Mouse (Mus musculus) limb, embryonic 14.5 days (tissue): ENCODE measurements at regions not wholly inside any gene's neighbourhood (a gene's known extent, or its start where the extent isn't known, plus 50 kb on each side); places are given as distances from the start of the nearest gene placed in this dataset.

Source experiments
- ATAC-seq: fragments of 200-750 bp; cut with Nextera tagmentation; 2 replicates; pipeline ENCODE4 v1.8.0; 2017; ENCODE audit warnings: low read depth, moderate number of reproducible peaks, moderate TSS enrichment; ENCODE audit not compliant: low FRiP score
- DNase-seq: peaks from one replicate; pipeline ENCODE4 v3.0.0-alpha.2; 2015; ENCODE audit warnings: low spot score
- H3K27ac ChIP-seq: fragments of 300-500 bp; sonication (generic); replicated peaks from 2 replicates; pipeline ENCODE4 v1.5.1; 2014; ENCODE audit warnings: low read depth, mild to moderate bottlenecking, low read length, moderate library complexity, mixed read lengths
- H3K27me3 ChIP-seq: fragments of 300-500 bp; sonication (generic); 2 replicates; pipeline ENCODE4 v1.6.1; 2014; ENCODE audit warnings: low read length, mixed read lengths; ENCODE audit not compliant: control insufficient read depth, insufficient read depth
- H3K36me3 ChIP-seq: fragments of 300-500 bp; sonication (generic); 2 replicates; pipeline ENCODE4 v1.6.1; 2014; ENCODE audit warnings: mild to moderate bottlenecking, low read length, moderate library complexity, mixed read lengths; ENCODE audit not compliant: control insufficient read depth, insufficient read depth
- H3K4me1 ChIP-seq: fragments of 300-500 bp; sonication (generic); 2 replicates; pipeline ENCODE4 v1.6.1; 2014; ENCODE audit warnings: antibody characterized with exemption, low read length, mixed read lengths; ENCODE audit not compliant: control insufficient read depth, insufficient read depth
- H3K4me2 ChIP-seq: fragments of 300-500 bp; sonication (generic); replicated peaks from 2 replicates; pipeline ENCODE4 v1.6.1; 2014; ENCODE audit warnings: low read depth, mild to moderate bottlenecking, low read length, moderate library complexity; ENCODE audit not compliant: severe bottlenecking
- H3K4me3 ChIP-seq: fragments of 300-500 bp; sonication (generic); replicated peaks from 2 replicates; pipeline ENCODE4 v1.5.1; 2014; ENCODE audit warnings: low read length
- H3K9ac ChIP-seq: fragments of 300-500 bp; sonication (generic); 2 replicates; pipeline ENCODE4 v1.6.1; 2014; ENCODE audit warnings: mild to moderate bottlenecking, low read depth, low read length, moderate library complexity; ENCODE audit not compliant: severe bottlenecking
- H3K9me3 ChIP-seq: fragments of 300-500 bp; sonication (generic); 2 replicates; pipeline ENCODE4 v1.6.1; 2016; ENCODE audit warnings: low read length; ENCODE audit not compliant: control insufficient read depth
- POLR2A ChIP-seq: fragments of 200-500 bp; IDR thresholded peaks from 2 replicates; pipeline ENCODE4 v1.8.0; 2012; ENCODE audit warnings: inconsistent platforms, mild to moderate bottlenecking, moderate library complexity, borderline replicate concordance; ENCODE audit not compliant: insufficient read depth, insufficient read length; ENCODE audit errors: extremely low read depth
- WGBS: fragments of 180-500 bp; shearing (Covaris S2); extraction: QIAGEN DNeasy Blood & Tissue Kit; methylation state at CpG from one replicate; pipeline ENCODE4 v1.1.7; 2014; 5-methylcytosine and 5-hydroxymethylcytosine counted together

DNA sequence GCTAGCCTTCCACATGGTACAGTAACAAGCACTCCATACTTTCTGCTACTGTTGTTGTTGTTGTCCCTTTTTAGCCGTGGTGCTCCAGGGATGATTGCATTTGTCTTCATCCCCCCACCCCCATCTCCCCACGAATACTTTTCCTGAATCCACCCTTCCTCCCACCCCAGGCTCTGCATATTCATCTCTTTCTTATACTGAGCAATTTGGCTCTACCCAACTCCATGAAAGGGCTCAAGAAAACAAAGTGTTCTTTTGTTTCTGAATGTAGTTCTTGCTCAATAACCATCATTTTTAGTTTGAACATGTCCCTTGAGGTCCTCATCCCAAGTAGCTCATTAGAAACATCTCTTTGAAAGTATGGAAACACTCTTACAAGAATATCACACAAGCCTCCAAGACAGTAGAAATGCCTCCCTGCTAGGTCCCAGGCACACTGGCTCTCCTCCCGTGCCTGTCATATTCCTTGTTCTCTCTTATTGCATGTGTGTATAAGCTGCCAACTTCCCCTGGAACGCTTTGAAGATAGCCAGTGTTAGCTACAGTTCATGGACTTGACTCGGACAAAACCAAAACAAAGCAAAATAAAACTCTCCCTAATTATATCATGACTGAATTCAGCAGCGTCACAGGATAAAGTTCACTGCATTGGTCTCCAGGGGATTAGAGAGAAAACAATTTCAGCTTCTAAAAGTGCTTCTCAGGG, 59.7 kb upstream of the Pkn2 start:
- WGBS = 53% methylated on average over 6 of the region's 6 CpGs

DNA sequence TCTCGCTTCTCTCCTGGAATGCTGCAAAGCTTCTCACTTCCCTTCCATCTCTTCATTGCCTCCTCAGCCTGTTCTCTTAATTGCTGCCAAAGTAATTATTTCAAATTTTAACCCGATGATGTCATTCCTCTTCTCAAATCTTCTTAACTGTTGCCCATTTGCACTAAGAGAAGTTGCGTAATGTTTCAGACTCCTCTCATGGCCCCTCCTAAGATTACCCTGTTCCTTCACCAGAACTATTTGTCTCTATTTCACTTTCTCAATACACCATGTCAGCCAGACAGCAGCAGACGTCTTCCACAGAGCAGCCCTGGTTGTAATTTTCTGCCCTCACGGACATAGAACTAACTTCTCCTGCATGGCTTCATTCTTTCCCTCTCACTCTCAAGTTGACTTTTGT, 59.1 kb upstream of the Pkn2 start:
- Histone ChIP-seq H3K27ac (no peak overlapping the region), H3K36me3 (no peaks in the 10 kb centered on the region), H3K4me1 (no peaks in the 10 kb centered on the region), H3K4me3 (no peak overlapping the region), H3K9me3 (no peaks in the 10 kb centered on the region), H3K4me2 (no peak overlapping the region), H3K27me3 (no peaks in the 10 kb centered on the region), H3K9ac (no peak overlapping the region)
- ATAC-seq = no peak
- no peak for DNase-seq
- no peak for TF ChIP-seq POLR2A
- 85% methylated on average over 5 of the region's 5 CpGs for WGBS

More for the DNA sequence above, 59.7 kb upstream of the Pkn2 start:
- no peak overlapping the region for H3K4me3 ChIP-seq
- H3K4me2 ChIP-seq = no peak overlapping the region
- H3K4me1 ChIP-seq = no peaks in the 10 kb centered on the region
- DNase-seq = no peak
- no peak for TF ChIP-seq POLR2A
- no peaks in the 10 kb centered on the region for H3K36me3 ChIP-seq
- H3K9ac ChIP-seq = no peak overlapping the region
- H3K27ac ChIP-seq = no peak overlapping the region
- no peaks in the 10 kb centered on the region for H3K27me3 ChIP-seq
- H3K9me3 ChIP-seq = no peaks in the 10 kb centered on the region
- ATAC-seq = no peak

DNA sequence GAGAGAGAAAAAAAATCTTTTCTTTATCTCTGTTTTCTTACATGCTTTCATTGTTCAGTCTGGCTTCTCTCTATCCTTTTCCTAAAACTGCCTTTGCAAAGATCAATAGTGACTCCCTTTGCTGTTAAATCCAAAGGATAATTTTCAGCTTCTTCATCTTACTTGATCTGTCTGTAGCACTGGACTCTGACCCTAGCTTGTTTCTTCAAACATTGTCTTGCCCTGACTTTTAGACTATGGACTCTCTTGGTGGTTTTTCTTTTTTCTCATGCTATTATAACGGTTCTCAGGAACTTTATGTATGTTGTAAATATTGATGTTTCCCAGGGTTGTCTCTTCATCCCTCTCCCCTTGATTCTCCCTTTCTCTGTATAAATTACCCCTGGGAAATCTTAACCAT, 58.0 kb upstream of the Pkn2 start:
- TF ChIP-seq POLR2A = no peak
- Histone ChIP-seq H3K36me3 (no peaks in the 10 kb centered on the region), H3K4me1 (no peaks in the 10 kb centered on the region), H3K27ac (no peak overlapping the region), H3K4me2 (no peak overlapping the region), H3K4me3 (no peak overlapping the region), H3K27me3 (no peaks in the 10 kb centered on the region), H3K9ac (no peak overlapping the region), H3K9me3 (no peaks in the 10 kb centered on the region)
- 83% methylated on average over 1 of the region's 1 CpGs for WGBS
- DNase-seq = no peak
- ATAC-seq = no peak

DNA sequence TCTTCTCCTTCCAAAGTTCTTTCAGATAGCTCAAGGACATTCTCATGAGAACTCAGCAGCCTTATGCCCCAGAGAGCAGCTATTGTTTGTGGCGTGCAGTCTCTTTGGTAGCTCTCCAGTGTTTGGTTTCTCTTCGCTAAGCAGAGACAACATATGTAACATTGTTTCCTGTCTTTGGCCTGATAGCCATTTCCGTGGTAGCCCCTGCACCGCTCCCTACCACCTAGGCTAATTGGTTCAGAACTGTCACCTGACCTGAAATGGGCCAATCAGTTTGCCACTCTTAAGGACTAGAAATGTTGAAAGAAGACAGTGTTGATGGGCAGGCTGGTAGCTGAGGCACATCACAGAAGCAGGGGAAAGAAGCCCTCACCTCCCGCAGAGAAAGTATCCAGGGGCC, 54.1 kb upstream of the Pkn2 start:
- no peak for DNase-seq
- H3K9ac ChIP-seq = no peak overlapping the region
- H3K4me1 ChIP-seq = no peaks in the 10 kb centered on the region
- H3K4me2 ChIP-seq = no peak overlapping the region
- H3K36me3 ChIP-seq = no peaks in the 10 kb centered on the region
- no peak overlapping the region for H3K4me3 ChIP-seq
- H3K27me3 ChIP-seq = no peaks in the 10 kb centered on the region
- no peaks in the 10 kb centered on the region for H3K9me3 ChIP-seq
- no peak overlapping the region for H3K27ac ChIP-seq
- TF ChIP-seq POLR2A = no peak
- no peak for ATAC-seq
- 84% methylated on average over 5 of the region's 5 CpGs for WGBS

DNA sequence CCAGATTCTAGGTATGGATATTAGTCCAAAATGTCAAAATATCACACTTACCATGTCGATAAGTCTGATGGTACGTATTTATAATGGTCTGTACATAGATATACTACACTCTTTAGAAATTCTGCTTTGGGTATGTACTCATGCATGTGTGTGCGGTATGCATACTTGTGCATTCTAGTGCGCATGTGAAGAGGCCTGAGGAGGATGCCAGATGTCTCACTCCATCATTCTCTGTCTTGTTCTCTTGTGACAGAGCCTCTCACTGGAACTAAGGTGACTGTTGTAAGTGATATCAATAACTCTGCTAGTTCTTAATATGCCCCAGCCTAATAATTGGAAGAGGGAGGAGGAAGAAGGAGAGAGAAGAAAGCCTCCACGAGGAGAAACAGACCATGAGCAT, 52.5 kb upstream of the Pkn2 start:
- Histone ChIP-seq H3K4me1 (no peaks in the 10 kb centered on the region), H3K4me2 (no peak overlapping the region), H3K9ac (no peak overlapping the region), H3K4me3 (no peak overlapping the region), H3K27me3 (no peaks in the 10 kb centered on the region), H3K9me3 (no peaks in the 10 kb centered on the region), H3K36me3 (no peaks in the 10 kb centered on the region), H3K27ac (no peak overlapping the region)
- no peak for TF ChIP-seq POLR2A
- no peak for ATAC-seq
- WGBS = 85% methylated on average over 5 of the region's 5 CpGs
- no peak for DNase-seq
